Mouse (Mus musculus): ENCODE measurements around the gene Galnt13. TPM values are rescaled to one million over a fixed set of nuclear protein-coding genes. Genes with fewer than 3 reads are reported as not detected.

Galnt13 gene
- polyA plus RNA-seq (2012; rRNA removed), result 0.03 TPM in 1 of 2 replicates, not detected in the other

DNA sequence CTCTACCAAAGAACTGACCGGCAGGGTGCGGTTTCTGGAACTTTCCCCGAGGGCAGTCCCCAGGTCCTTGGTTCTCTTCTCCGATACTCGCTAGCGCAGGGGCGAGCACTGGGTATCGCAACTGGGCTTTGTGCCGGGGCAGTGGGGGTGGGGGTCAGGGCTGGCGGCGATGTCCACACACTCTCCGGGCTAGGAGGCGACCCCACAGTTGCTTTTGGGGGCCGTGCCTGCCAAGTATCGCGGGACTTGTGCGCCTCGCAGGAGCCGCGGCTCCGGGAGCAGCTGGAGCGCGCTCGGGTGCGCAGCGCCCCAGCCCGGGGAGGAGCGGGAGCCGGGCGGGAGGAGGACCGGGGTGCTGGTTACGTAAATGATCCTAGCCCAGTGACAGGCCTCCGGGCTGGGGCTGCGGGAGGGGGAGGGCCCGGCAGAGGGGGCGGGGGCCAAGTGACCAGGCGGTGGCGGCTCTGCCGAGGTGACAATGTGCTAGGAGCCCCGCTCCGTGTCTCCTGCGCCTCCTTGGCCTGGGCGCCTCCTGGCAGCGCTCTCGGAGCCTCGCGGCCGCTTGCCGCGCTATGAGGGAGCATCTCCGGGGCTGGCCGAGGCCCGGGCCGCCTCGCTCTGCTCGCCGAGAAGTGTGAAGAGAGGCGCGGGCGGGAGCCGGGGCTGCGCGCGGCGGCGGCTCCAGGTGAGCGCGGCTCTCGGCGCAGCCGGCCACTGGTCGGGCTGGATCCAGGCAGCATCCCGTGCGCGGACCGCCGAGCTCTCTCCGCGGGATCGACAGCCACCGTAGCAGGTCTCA lies at the start of gene Galnt13:
Gene Galnt13, plus strand, starts transcription at position 381 of the 799 bp plus-strand sequence.
- no peaks in the 10 kb centered on the region for H3K4me1 ChIP-seq (ENCODE audit: control insufficient read depth, insufficient read depth, insufficient read length, low read length)
- WGBS, result 5% methylated on average over 77 of the region's 81 CpGs
- H3K36me3 ChIP-seq (ENCODE audit: control insufficient read depth, insufficient read depth, low read length), result no peaks in the 10 kb centered on the region
- no peak within 1 kb of the TSS for H3K4me3 ChIP-seq (ENCODE audit: low read depth, low read length)
- H3K27ac ChIP-seq (ENCODE audit: insufficient read depth, low read depth, low read length), result no peak within 1 kb of the TSS
- H3K27me3 ChIP-seq (ENCODE audit: control insufficient read depth, insufficient read depth, low read length), result no peaks in the 10 kb centered on the region
- TF ChIP-seq CTCF (IDR thresholded peaks at IDR 0.05; ENCODE audit: extremely low read depth, insufficient read length, insufficient replicate concordance, low read depth, low read length), result no peak
- no peak for TF ChIP-seq POLR2A (IDR thresholded peaks at IDR 0.05; ENCODE audit: low read depth, low read length)

GRCm38 (mm10) chr2:54431060-54431459 lies 5.1 kb upstream of the Galnt13 start:
- Histone ChIP-seq H3K27ac (ENCODE audit: insufficient read depth, low read depth, low read length) (no peak overlapping the region), H3K36me3 (ENCODE audit: control insufficient read depth, insufficient read depth, low read length) (no peaks in the 10 kb centered on the region), H3K27me3 (ENCODE audit: control insufficient read depth, insufficient read depth, low read length) (no peaks in the 10 kb centered on the region), H3K4me3 (ENCODE audit: low read depth, low read length) (no peak overlapping the region), H3K4me1 (ENCODE audit: control insufficient read depth, insufficient read depth, insufficient read length, low read length) (no peaks in the 10 kb centered on the region)
- WGBS, result 43% methylated on average over 2 of the region's 2 CpGs
- TF ChIP-seq CTCF (IDR thresholded peaks at IDR 0.05; ENCODE audit: extremely low read depth, insufficient read length, insufficient replicate concordance, low read depth, low read length) (no peak), POLR2A (IDR thresholded peaks at IDR 0.05; ENCODE audit: low read depth, low read length) (no peak)

GRCm38 (mm10) chr2:54435380-54435779 lies 737 bp upstream of the Galnt13 start:
- Histone ChIP-seq H3K27ac (ENCODE audit: insufficient read depth, low read depth, low read length) (no peak overlapping the region), H3K4me3 (ENCODE audit: low read depth, low read length) (no peak overlapping the region), H3K36me3 (ENCODE audit: control insufficient read depth, insufficient read depth, low read length) (no peaks in the 10 kb centered on the region), H3K4me1 (ENCODE audit: control insufficient read depth, insufficient read depth, insufficient read length, low read length) (no peaks in the 10 kb centered on the region), H3K27me3 (ENCODE audit: control insufficient read depth, insufficient read depth, low read length) (no peaks in the 10 kb centered on the region)
- no peak for TF ChIP-seq CTCF (IDR thresholded peaks at IDR 0.05; ENCODE audit: extremely low read depth, insufficient read length, insufficient replicate concordance, low read depth, low read length)
- TF ChIP-seq POLR2A (IDR thresholded peaks at IDR 0.05; ENCODE audit: low read depth, low read length), result no peak
- WGBS, result 50% methylated on average over 10 of the region's 10 CpGs

- Histone ChIP-seq H3K27me3 (ENCODE audit: control insufficient read depth, insufficient read depth, low read length) (no peaks in the 10 kb centered on the region), H3K27ac (ENCODE audit: insufficient read depth, low read depth, low read length) (no peak overlapping the region), H3K4me1 (ENCODE audit: control insufficient read depth, insufficient read depth, insufficient read length, low read length) (no peaks in the 10 kb centered on the region), H3K36me3 (ENCODE audit: control insufficient read depth, insufficient read depth, low read length) (no peaks in the 10 kb centered on the region), H3K4me3 (ENCODE audit: low read depth, low read length) (no peak overlapping the region)
- no peak for TF ChIP-seq CTCF (IDR thresholded peaks at IDR 0.05; ENCODE audit: extremely low read depth, insufficient read length, insufficient replicate concordance, low read depth, low read length)
- no peak for TF ChIP-seq POLR2A (IDR thresholded peaks at IDR 0.05; ENCODE audit: low read depth, low read length)
- WGBS, result 7% methylated on average over 42 of the region's 42 CpGs
Measured at GRCm38 (mm10) chr2:54436736-54437500, 801 bp downstream of the Galnt13 start.

DNA sequence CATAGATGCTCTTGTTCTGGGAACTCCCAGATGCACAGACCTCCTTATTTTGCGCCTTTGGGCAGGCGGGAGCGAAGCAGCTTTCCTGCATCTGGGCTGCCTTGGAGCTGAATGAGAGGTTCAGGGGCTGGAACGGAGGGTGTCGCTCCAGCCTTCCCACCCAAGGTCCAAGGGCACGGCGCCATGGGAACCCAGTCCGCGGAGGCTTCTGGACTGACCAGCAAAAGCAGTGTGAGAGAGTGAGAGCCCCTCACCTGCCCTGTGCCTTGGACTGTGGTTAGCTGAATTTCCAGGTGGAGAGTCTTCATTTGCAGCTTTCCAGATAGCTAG lies 1.3 kb downstream of the Galnt13 start:
- Histone ChIP-seq H3K4me1 (ENCODE audit: control insufficient read depth, insufficient read depth, insufficient read length, low read length) (no peaks in the 10 kb centered on the region), H3K4me3 (ENCODE audit: low read depth, low read length) (no peak overlapping the region), H3K27me3 (ENCODE audit: control insufficient read depth, insufficient read depth, low read length) (no peaks in the 10 kb centered on the region), H3K27ac (ENCODE audit: insufficient read depth, low read depth, low read length) (no peak overlapping the region), H3K36me3 (ENCODE audit: control insufficient read depth, insufficient read depth, low read length) (no peaks in the 10 kb centered on the region)
- TF ChIP-seq CTCF (IDR thresholded peaks at IDR 0.05; ENCODE audit: extremely low read depth, insufficient read length, insufficient replicate concordance, low read depth, low read length) (no peak), POLR2A (IDR thresholded peaks at IDR 0.05; ENCODE audit: low read depth, low read length) (no peak)
- 10% methylated on average over 9 of the region's 9 CpGs for WGBS

- 77% methylated on average over 9 of the region's 9 CpGs for WGBS
- Histone ChIP-seq H3K4me3 (ENCODE audit: low read depth, low read length) (no peak overlapping the region), H3K36me3 (ENCODE audit: control insufficient read depth, insufficient read depth, low read length) (no peaks in the 10 kb centered on the region), H3K27me3 (ENCODE audit: control insufficient read depth, insufficient read depth, low read length) (no peaks in the 10 kb centered on the region), H3K27ac (ENCODE audit: insufficient read depth, low read depth, low read length) (no peak overlapping the region), H3K4me1 (ENCODE audit: control insufficient read depth, insufficient read depth, insufficient read length, low read length) (no peaks in the 10 kb centered on the region)
- TF ChIP-seq CTCF (IDR thresholded peaks at IDR 0.05; ENCODE audit: extremely low read depth, insufficient read length, insufficient replicate concordance, low read depth, low read length) (no peak), POLR2A (IDR thresholded peaks at IDR 0.05; ENCODE audit: low read depth, low read length) (no peak)
Measured at GRCm38 (mm10) chr2:54442734-54443500, 6.8 kb downstream of the Galnt13 start.
